In the genomic region with DNA sequence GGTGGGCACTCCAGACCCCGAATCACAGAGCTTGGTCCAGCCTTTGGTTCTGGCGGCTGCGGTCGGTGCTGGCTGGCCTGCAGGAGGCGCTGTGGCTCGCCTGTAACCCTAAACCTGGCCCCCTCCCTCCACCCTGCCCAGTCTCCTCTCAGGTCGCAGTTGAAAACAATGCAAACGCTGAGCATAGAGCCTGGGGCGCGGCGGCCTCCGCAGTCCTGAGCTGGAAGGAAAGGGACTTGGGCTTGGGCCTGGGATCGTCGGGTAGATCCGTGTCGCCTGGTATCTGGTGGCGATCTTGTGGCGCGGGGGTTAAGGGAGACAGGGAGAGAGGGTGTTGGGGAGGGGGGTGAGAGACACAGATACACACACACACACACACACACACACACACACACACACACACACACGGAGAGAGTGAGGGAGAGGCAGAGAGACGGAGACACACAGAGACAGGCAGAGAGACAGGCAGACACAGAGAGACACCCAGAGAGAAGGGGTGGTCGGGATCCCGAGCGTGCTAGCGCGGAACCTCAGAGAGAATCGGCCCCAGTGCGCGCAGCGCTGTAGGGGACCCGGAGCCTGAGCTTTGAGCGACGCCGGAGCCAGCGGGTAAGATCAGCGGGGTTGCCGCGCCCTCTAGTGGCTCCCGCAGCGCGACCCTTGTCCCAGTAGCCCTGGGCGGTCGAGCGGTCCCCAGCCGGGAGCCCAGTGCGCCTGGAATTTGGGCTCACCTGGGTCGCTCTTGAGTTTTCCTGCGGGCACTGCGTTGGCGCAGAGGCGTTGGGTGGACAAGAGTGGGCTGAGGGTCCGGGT, we compare ENCODE assay signal across 8 mouse cellular contexts. TPM values are rescaled to one million over a fixed set of nuclear protein-coding genes. Genes with fewer than 3 reads are reported as not detected.
DNase-seq lines count a peak whose midpoint lies in the region; ATAC-seq lines count a peak whose summit lies in the region.

No protein-coding gene starts in this region.

- H3K4me1 ChIP-seq in hindbrain, embryonic 11.5 days (replicated peaks; ENCODE audit: control insufficient read depth, insufficient read depth, low read length): peaks cover 3% of the 10 kb centered on the region; the same call in 1 of the 2 replicates

- peak overlapping the region; percentile 45 for H3K4me3 ChIP-seq in hindbrain, embryonic 11.5 days (ENCODE audit: low read depth, low read length)

- H3K36me3 ChIP-seq in hindbrain, embryonic 11.5 days (ENCODE audit: control insufficient read depth, insufficient read depth, low read length): no peaks in the 10 kb centered on the region

- peak; percentile 47 for DNase-seq in MEL-GATA-1-ER (ENCODE audit: extremely low read depth, low read depth)
- peak; percentile 36 for DNase-seq in cerebellum, adult 8-10 months
- peak; percentile 57 to 80 for DNase-seq in frontal cortex, postnatal 10 days (ENCODE audit: low spot score in 2 of 2)
- peak; percentile 88 for DNase-seq in hindbrain, embryonic 11.5 days (ENCODE audit: low spot score)
- peak; percentile 74 to 77 for DNase-seq in layer of hippocampus, postnatal 14 days (ENCODE audit: low spot score in 2 of 2)
- DNase-seq in lung, postnatal 10 days: peak; percentile 91
- DNase-seq in retina, embryonic 14.5 days (ENCODE audit: low spot score): peak; percentile 90
- peak; percentile 81 for DNase-seq in thymus, postnatal 25 days

- peak overlapping the region; percentile 86 for H3K4me2 ChIP-seq in hindbrain, embryonic 11.5 days (replicated peaks; ENCODE audit: low read depth, low read length)

- WGBS in hindbrain, embryonic 11.5 days: under 1% methylated on average over 51 of the region's 52 CpGs

- H3K27ac ChIP-seq in hindbrain, embryonic 11.5 days (ENCODE audit: low read depth, low read length): peak overlapping the region; percentile 39; the same call in 1 of the 2 replicates

- peaks cover 27% of the 10 kb centered on the region for H3K27me3 ChIP-seq in hindbrain, embryonic 11.5 days (ENCODE audit: control insufficient read depth, insufficient read depth, low read length)

- no peaks in the 10 kb centered on the region for H3K9me3 ChIP-seq in hindbrain, embryonic 11.5 days (ENCODE audit: control insufficient read depth, low read length)

- H3K9ac ChIP-seq in hindbrain, embryonic 11.5 days (ENCODE audit: low read depth, low read length): peak overlapping the region; percentile 53; the same call in 1 of the 2 replicates

- peak; percentile 91 for ATAC-seq in hindbrain, embryonic 11.5 days (ENCODE audit: low FRiP score)

RNA-seq across cellular contexts. Expression of gene Pdgfra, which starts 3.9 kb away (rescaled TPM):
- polyA plus RNA-seq in hindbrain, embryonic 11.5 days (2014; fragmentation: Nextera tagmentation; extraction: Ambion mirVana): 26.5 and 29.3 TPM in 2 replicates
- total RNA-seq in layer of hippocampus, postnatal 14 days (2021): 10 to 100 TPM; 79.4 to 81.1 TPM

Comparison
In these comparisons a context has a peak if more than half of its experiments do, and no peak if none do; other contexts are left out.
1. Peak in every context shown above with its lines: DNase-seq, ATAC-seq, H3K4me3 ChIP-seq and H3K27ac ChIP-seq.
2. DNase-seq: peak in every context shown above with its lines; median percentile 91 in lung, postnatal 10 days; 90 in retina, embryonic 14.5 days; 88 in hindbrain, embryonic 11.5 days; 81 in thymus, postnatal 25 days; 76 in layer of hippocampus, postnatal 14 days; 68 in frontal cortex, postnatal 10 days; 47 in MEL-GATA-1-ER; 36 in cerebellum, adult 8-10 months.